Mouse (Mus musculus) heart, adult 2 months (tissue): ENCODE data around the gene C530008M17Rik. TPM values are rescaled to one million over a fixed set of nuclear protein-coding genes. Genes with fewer than 3 reads are reported as not detected.

Source experiments
- DNase-seq, 2 experiments: peaks; one replicate each; pipeline ENCODE4 v3.0.0; 2021
- H3K27ac ChIP-seq: fragments of 200-600 bp; 2 replicates; pipeline ENCODE4 v1.8.1; 2022
- H3K27me3 ChIP-seq: fragments of 200-500 bp; 2 replicates; pipeline ENCODE4 v1.6.1; 2012; ENCODE audit warnings: mild to moderate bottlenecking, low read length, inconsistent platforms, mixed read lengths; ENCODE audit not compliant: control insufficient read depth, insufficient read depth
- H3K36me3 ChIP-seq: fragments of 200-500 bp; 2 replicates; pipeline ENCODE4 v1.6.1; 2012; ENCODE audit warnings: low read length, inconsistent platforms; ENCODE audit not compliant: control insufficient read depth, insufficient read depth
- H3K4me1 ChIP-seq: fragments of 200-500 bp; 2 replicates; pipeline ENCODE4 v1.6.1; 2011; ENCODE audit warnings: low read length; ENCODE audit not compliant: control insufficient read depth, insufficient read depth
- H3K4me3 ChIP-seq: fragments of 200-600 bp; 2 replicates; pipeline ENCODE4 v1.8.1; 2022
- H3K79me2 ChIP-seq: fragments of 200-500 bp; replicated peaks from 2 replicates; pipeline ENCODE4 v1.6.1; 2012; ENCODE audit warnings: mild to moderate bottlenecking, inconsistent platforms, low read length, moderate library complexity, mixed read lengths; ENCODE audit not compliant: control insufficient read depth, insufficient read depth
- H3K9ac ChIP-seq: fragments of 200-500 bp; 2 replicates; pipeline ENCODE4 v1.6.1; 2012; ENCODE audit warnings: low read depth, mild to moderate bottlenecking, control low read depth, inconsistent platforms, low read length, mixed read lengths
- CTCF ChIP-seq: fragments of 200-600 bp; IDR thresholded peaks from 2 replicates; pipeline ENCODE4 v1.8.1; 2022; ENCODE audit warnings: antibody characterized with exemption, mild to moderate bottlenecking, moderate library complexity
- EP300 ChIP-seq: fragments of 200-500 bp; IDR thresholded peaks from 2 replicates; pipeline ENCODE4 v1.6.1; 2011; ENCODE audit warnings: low read depth, low read length, control low read depth; ENCODE audit not compliant: insufficient read depth
- POLR2A ChIP-seq: fragments of 200-500 bp; IDR thresholded peaks from 2 replicates; pipeline ENCODE4 v1.6.1; 2011; ENCODE audit warnings: mild to moderate bottlenecking, low read depth, low read length, control low read depth; ENCODE audit not compliant: insufficient read depth
- WGBS: fragments of 180-500 bp; shearing (Covaris S2); methylation state at CpG from one replicate; pipeline ENCODE4 v1.1.7; 2018; 5-methylcytosine and 5-hydroxymethylcytosine counted together
- intact Hi-C: fragments of 180-260 bp; cut with DNase I; formaldehyde crosslinking; loops from one replicate; pipeline ENCODE4 v1.15.1; 2025
- polyA plus RNA-seq: library from polyadenylated mRNA; depleted of rRNA; stranded (reverse); fragments of >200 nt; gene quantifications from 2 replicates; pipeline ENCODE4 v1.2.3, GENCODE M21; 2012
- total RNA-seq, 2 experiments: library from RNA; stranded (reverse); gene quantifications; 2 replicates each; pipeline ENCODE4 v1.2.3; 2021

The C530008M17Rik gene
- total and polyA plus RNA-seq, 3 experiments: 1.5 to 5.4 (median 2.4) TPM

GRCm38 (mm10) chr5:76837018-76837417 is 180.7 kb downstream of the C530008M17Rik start:
- H3K79me2 ChIP-seq: no peaks in the 10 kb centered on the region
- WGBS: 63% methylated on average over 5 of the region's 5 CpGs
- no peak for DNase-seq
- H3K4me1 ChIP-seq: no peaks in the 10 kb centered on the region
- intact Hi-C loops: no loop called here
- H3K36me3 ChIP-seq: no peaks in the 10 kb centered on the region
- TF ChIP-seq CTCF: no peak
- TF ChIP-seq EP300: no peak
- TF ChIP-seq POLR2A: no peak
- no peak overlapping the region for H3K27ac ChIP-seq
- no peak overlapping the region for H3K9ac ChIP-seq
- H3K27me3 ChIP-seq: no peaks in the 10 kb centered on the region
- no peak overlapping the region for H3K4me3 ChIP-seq

GRCm38 (mm10) chr5:76839786-76840185 is 183.5 kb downstream of the C530008M17Rik start:
- no peak overlapping the region for H3K9ac ChIP-seq
- H3K36me3 ChIP-seq: no peaks in the 10 kb centered on the region
- H3K27me3 ChIP-seq: no peaks in the 10 kb centered on the region
- DNase-seq: no peak
- H3K4me3 ChIP-seq: no peak overlapping the region
- H3K27ac ChIP-seq: no peak overlapping the region
- no peak for TF ChIP-seq CTCF
- TF ChIP-seq EP300: no peak
- no peak for TF ChIP-seq POLR2A
- intact Hi-C loops: no loop called here
- H3K79me2 ChIP-seq: no peaks in the 10 kb centered on the region
- 58% methylated on average over 6 of the region's 6 CpGs for WGBS
- H3K4me1 ChIP-seq: no peaks in the 10 kb centered on the region

GRCm38 (mm10) chr5:76841859-76842258 is 185.5 kb downstream of the C530008M17Rik start:
- Histone ChIP-seq H3K27ac (no peak overlapping the region), H3K36me3 (no peaks in the 10 kb centered on the region), H3K9ac (no peak overlapping the region), H3K27me3 (no peaks in the 10 kb centered on the region), H3K4me1 (no peaks in the 10 kb centered on the region), H3K79me2 (no peaks in the 10 kb centered on the region), H3K4me3 (no peak overlapping the region)
- DNase-seq: no peak
- WGBS: 84% methylated on average over 2 of the region's 2 CpGs
- intact Hi-C loops: no loop called here
- TF ChIP-seq EP300 (no peak), POLR2A (no peak), CTCF (no peak)

- no peaks in the 10 kb centered on the region for H3K27me3 ChIP-seq
- H3K4me3 ChIP-seq: no peak overlapping the region
- peak; percentile 48 to 68 for DNase-seq
- no peak overlapping the region for H3K27ac ChIP-seq
- H3K79me2 ChIP-seq: no peaks in the 10 kb centered on the region
- H3K36me3 ChIP-seq: no peaks in the 10 kb centered on the region
- TF ChIP-seq CTCF: peak; percentile 91
- TF ChIP-seq POLR2A: no peak
- H3K9ac ChIP-seq: no peak overlapping the region
- no peaks in the 10 kb centered on the region for H3K4me1 ChIP-seq
- whole genome bisulfite sequencing: 9% methylated on average over 4 of the region's 4 CpGs
- intact Hi-C loops: loop anchor here (1.0 kb wide), 1 partner anchor 255 kb away; the partner anchor contains the start of gene Cep135
Measured at GRCm38 (mm10) chr5:76843448-76843847, 187.1 kb downstream of the C530008M17Rik start.

GRCm38 (mm10) chr5:76843851-76844419 is 187.6 kb downstream of the C530008M17Rik start:
- no peaks in the 10 kb centered on the region for H3K36me3 ChIP-seq
- no peak for DNase-seq
- intact Hi-C loops: loop anchor here (1.0 to 2.0 kb wide), 2 partner anchors 189 to 256 kb away; partner anchors contain the start of gene Cep135
- no peaks in the 10 kb centered on the region for H3K4me1 ChIP-seq
- H3K4me3 ChIP-seq: no peak overlapping the region
- H3K27me3 ChIP-seq: no peaks in the 10 kb centered on the region
- H3K9ac ChIP-seq: no peak overlapping the region
- 68% methylated on average over 9 of the region's 9 CpGs for WGBS
- H3K27ac ChIP-seq: no peak overlapping the region
- H3K79me2 ChIP-seq: no peaks in the 10 kb centered on the region
- TF ChIP-seq CTCF (no peak), EP300 (no peak), POLR2A (no peak)

GRCm38 (mm10) chr5:76844618-76845186 is 188.4 kb downstream of the C530008M17Rik start:
- intact Hi-C loops: loop anchor here (2.0 kb wide), 1 partner anchor 190 kb away; no protein-coding TSS in a partner anchor
- Histone ChIP-seq H3K79me2 (no peaks in the 10 kb centered on the region), H3K4me3 (no peak overlapping the region), H3K36me3 (no peaks in the 10 kb centered on the region), H3K27ac (no peak overlapping the region), H3K9ac (no peak overlapping the region), H3K27me3 (no peaks in the 10 kb centered on the region), H3K4me1 (no peaks in the 10 kb centered on the region)
- no peak for DNase-seq
- 68% methylated on average over 14 of the region's 14 CpGs for WGBS
- TF ChIP-seq EP300 (no peak), CTCF (no peak), POLR2A (no peak)
